Mouse (Mus musculus) adrenal gland, postnatal 14 days (tissue): ENCODE measurements at regions not wholly inside any gene's neighbourhood (a gene's known extent, or its start where the extent isn't known, plus 50 kb on each side); places are given as distances from the start of the nearest gene placed in this dataset.
A peak's percentile ranks its signal among the peaks of the same experiment; 100 is the strongest.

Experiments used
- DNase-seq: peaks from one replicate; pipeline ENCODE4 v3.0.0; 2021; ENCODE audit warnings: mixed read lengths

GRCm38 (mm10) chr6:52368734-52369412 lies 55.6 kb downstream of the Evx1 start:
- DNase-seq, result peak; percentile 32

DNA sequence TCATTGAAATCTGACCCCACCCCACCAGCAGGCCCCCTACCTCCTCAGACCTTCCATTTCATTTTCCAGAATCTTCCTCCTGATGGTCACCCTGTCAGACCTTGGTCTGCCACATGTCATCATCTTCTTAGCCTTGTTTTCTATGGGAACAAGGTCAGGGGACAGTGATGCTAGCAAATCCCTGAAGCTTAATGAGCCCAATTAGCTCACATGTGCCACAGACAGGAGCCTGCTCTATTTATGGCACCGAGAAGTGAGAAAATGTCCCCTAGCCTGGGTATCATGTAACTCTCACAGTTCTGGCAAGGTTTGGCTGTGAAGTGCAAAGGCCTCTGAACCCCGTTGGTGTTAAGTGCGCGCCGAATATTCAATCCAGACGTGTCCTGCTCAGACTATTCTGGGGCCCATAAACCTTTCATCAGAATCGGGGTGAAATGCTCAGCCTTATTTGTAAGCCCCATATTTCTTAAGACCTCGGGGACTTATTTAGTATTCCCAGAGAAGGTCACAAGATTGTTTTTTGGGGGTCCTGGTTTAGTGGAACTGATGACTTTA lies 57.6 kb downstream of the Evx1 start:
- no peak for DNase-seq

DNA sequence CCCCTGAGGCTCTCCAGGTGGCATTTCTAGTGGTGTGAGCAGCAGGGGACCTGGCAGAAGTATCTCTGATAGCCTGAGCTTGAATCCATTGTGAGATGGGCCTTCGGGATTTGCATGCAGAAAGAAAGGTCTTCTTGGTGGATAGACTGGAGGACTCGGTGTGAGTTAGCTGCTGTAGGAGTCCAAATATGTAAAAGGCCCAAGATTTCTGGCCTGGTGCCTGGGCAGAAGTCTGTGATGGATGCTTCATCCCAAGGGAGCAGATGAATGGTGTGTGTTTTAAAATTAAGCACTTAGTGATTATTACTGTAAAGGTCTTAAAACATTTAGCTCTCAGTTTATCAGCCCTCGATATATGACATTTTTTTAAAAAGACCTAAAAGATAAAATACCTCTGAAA lies 65.8 kb downstream of the Evx1 start:
- no peak for DNase-seq

DNA sequence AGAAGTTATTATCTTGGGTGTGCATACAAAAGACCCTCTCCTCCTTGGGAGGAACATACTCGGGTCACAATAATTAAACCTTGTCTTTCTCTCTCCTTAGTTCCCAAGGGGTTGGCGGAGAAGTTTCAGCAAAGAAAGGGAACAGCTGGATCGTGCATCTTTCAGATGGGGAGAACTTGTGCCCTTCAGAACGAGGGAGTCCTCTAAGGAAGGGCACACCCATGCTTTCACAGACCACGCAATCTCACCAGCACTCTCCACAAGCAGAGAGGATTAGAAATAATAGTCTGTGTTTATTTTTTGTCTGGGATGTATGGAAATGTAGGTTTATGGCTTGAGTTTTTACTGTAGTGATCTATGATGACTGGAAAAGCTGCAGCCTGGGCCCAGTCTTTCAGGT lies 66.3 kb downstream of the Evx1 start:
- no peak for DNase-seq

- peak; percentile 10 for DNase-seq
Measured at GRCm38 (mm10) chr6:52385044-52385443, 71.7 kb downstream of the Evx1 start.

- no peak for DNase-seq
Measured at GRCm38 (mm10) chr6:52401404-52401803, 88.1 kb downstream of the Evx1 start.

- DNase-seq, result peak; percentile 54
Measured at GRCm38 (mm10) chr6:52409991-52410390, 96.7 kb downstream of the Evx1 start.

GRCm38 (mm10) chr6:52410711-52411110 lies 97.4 kb downstream of the Evx1 start:
- no peak for DNase-seq

DNA sequence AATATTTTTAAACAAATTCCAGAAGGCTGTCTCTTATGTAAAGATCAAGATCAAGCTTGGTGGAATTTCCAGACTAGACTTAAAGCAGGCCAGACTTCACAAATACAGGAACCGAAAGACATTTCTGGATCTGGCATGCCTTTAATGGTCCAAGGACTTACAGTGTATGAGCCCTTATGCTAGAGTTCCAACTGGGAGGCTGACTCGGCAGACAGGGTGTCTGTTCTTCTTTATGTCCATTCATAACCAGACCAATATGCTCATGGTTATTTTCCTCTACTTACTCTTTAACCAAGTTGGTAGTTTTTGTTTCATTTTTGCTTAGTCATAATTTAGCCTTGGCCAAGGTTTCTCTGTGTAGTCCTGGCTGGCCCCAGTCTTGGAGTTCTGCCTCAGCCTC lies 98.0 kb downstream of the Evx1 start:
- DNase-seq, result no peak

GRCm38 (mm10) chr6:52413639-52414038 lies 100.3 kb downstream of the Evx1 start:
- DNase-seq, result no peak

DNA sequence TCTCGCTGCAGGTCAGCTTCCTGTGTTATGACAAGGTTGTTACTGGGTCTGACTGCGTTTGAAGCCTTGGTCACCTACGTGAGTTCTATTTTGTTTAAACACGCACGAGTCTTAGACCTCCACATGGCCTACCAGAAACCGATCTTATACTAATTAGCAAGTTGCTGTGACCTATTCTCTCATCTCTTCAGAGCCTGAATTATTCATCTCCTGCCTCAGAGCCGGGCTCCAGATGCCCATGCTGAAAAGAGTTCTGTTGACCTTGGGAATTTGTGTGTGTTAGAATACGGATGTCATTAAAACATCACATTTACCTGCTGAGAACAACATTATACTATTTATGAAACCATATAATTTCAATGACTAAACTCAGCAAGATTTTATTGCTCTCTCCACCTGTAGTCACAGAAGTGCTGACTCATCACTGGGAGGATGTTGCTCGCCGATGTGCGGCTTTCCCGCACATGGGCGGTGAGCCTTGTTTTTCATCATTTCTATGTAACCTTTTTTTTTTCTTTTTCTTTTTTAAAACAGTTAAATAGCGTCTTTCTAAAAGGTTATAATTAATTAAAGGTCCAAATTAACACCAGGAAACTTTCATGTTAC lies 102.1 kb downstream of the Evx1 start:
- DNase-seq, result no peak

DNA sequence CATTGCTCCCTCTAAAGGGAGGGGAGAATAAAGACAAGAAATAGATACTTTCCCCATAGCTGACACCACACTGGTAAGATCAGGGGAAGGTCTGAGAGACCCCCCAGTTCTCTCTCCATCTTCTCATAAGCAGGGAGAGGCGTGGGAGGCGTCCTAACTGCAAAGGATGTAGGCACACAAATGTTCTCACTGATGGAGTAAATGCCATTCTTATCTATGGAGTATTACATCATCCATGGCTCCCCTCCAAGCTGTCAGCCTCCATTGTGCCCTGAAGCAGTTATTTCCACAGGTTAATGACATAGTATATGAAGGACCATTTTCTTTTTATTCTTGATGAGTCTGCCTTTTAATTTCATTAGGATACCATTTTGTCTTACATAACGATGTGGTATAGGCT lies 103.2 kb downstream of the Evx1 start:
- no peak for DNase-seq

GRCm38 (mm10) chr6:52417439-52418124 lies 104.3 kb downstream of the Evx1 start:
- peak; percentile 19 for DNase-seq

GRCm38 (mm10) chr6:52418451-52419170 lies 105.3 kb downstream of the Evx1 start:
- peak; percentile 57 for DNase-seq

GRCm38 (mm10) chr6:52420276-52420970 lies 107.1 kb downstream of the Evx1 start:
- DNase-seq, result no peak

GRCm38 (mm10) chr6:52421771-52422170 lies 108.5 kb downstream of the Evx1 start:
- DNase-seq, result no peak

GRCm38 (mm10) chr6:52422686-52423085 lies 109.4 kb downstream of the Evx1 start:
- no peak for DNase-seq

DNA sequence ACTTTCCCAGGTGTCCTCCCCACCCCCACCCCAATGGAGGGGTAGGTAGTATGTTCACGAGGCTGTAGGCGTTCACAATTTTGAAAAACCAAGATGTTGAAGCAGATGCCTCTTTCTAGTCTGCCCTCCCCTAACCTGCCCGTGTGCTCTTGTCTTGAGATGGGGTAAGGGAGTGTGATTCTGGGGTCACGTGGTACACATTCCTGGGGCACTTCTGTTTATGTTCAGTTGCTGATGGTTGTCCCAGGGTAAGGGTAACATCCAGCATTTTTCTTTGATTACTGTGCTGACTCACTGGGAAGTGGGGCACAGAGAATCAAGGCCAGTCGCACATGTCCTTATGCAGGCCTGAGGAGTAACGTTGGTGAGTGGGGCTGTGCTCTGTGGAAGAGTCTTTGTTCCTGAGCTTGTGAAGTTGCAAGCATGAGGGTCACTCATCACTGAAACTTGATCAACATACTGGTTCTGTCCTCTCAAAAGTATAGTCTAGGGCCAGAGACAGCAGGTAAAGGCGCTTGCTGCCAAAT lies 110.3 kb downstream of the Evx1 start:
- DNase-seq, result no peak

- DNase-seq, result no peak
Measured at GRCm38 (mm10) chr6:52424440-52424839, 111.1 kb downstream of the Evx1 start.

GRCm38 (mm10) chr6:52425082-52425481 lies 111.8 kb downstream of the Evx1 start:
- no peak for DNase-seq

GRCm38 (mm10) chr6:52428489-52429203 lies 115.3 kb downstream of the Evx1 start:
- DNase-seq, result peak; percentile 11
